Mouse (Mus musculus) heart, postnatal 0 days (tissue): ENCODE results near the gene Pde4d.

ENCODE experiments used
- CTCF ChIP-seq: IDR thresholded peaks from 2 replicates; pipeline ENCODE4 v1.5.1; 2016; ENCODE audit warnings: antibody characterized with exemption, control low read depth, low read depth
- EP300 ChIP-seq: IDR thresholded peaks from 2 replicates; pipeline ENCODE4 v1.6.1; 2016; ENCODE audit warnings: antibody characterized with exemption, low read depth

DNA sequence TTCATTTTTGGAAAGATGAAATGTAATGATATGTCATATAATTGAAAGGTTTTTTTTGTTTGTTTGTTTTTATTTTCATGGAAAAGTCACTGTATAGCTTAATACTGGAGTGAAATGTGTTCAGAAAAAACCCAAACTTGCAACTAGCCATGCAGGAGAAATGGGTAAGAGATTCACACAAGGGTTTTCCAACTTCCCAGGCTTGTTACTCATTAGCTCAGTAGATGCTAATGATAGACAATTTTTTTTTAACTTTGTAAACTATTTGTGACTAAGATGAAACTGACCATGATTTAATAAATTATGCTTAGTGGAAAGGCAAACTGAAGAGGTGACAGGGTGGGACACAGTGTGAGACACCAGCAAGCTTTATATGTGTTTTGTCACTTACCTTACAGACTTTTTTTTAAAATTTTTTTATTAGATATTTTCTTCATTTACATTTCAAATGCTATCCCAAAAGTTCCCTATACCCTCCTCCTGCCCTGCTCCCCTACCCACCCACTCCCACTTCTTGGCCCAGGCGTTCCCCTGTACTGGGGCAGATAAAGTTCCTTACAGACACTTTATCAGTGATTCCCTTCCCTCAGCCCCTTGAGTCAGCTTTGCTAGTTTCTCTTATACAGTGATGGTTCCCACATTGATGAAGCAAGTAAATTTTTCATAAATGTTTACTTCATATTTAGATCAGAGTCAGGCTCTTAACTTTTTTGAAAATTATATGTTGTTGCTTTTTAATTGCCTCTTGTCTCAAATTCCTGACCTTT lies 30.8 kb upstream of the Pde4d start:
- TF ChIP-seq CTCF (no peak), EP300 (no peak)
